Mouse (Mus musculus): ENCODE results near the gene Cd70. TPM values are rescaled to one million over a fixed set of nuclear protein-coding genes. Genes with fewer than 3 reads are reported as not detected.

Gene Cd70
- polyA plus RNA-seq, 1 experiment from 2014 or later, result 0.11 TPM

GRCm38 (mm10) chr17:57118524-57119349 lies 30.8 kb downstream of the Cd70 start:
- Histone ChIP-seq H3K9ac (ENCODE audit: low read length) (no peak overlapping the region), H3K9me3 (ENCODE audit: control insufficient read depth, low read length) (no peaks in the 10 kb centered on the region), H3K27me3 (ENCODE audit: control insufficient read depth, insufficient read depth, low read length) (no peaks in the 10 kb centered on the region), H3K36me3 (ENCODE audit: control insufficient read depth, insufficient read depth, low read length) (no peaks in the 10 kb centered on the region), H3K4me3 (ENCODE audit: low read depth, low read length) (no peak overlapping the region), H3K4me1 (replicated peaks; ENCODE audit: control insufficient read depth, insufficient read depth) (no peaks in the 10 kb centered on the region), H3K4me2 (replicated peaks; ENCODE audit: low read depth) (no peak overlapping the region), H3K27ac (replicated peaks) (no peak overlapping the region)
- ATAC-seq (ENCODE audit: low FRiP score, low TSS enrichment) (peak; percentile 70; the same call in 1 of the 2 replicates), DNase-seq (ENCODE audit: low spot score) (peak; percentile 53)
- under 1% methylated on average over 11 of the region's 11 CpGs for WGBS
- TF ChIP-seq CTCF (IDR thresholded peaks at IDR 0.05; ENCODE audit: low read depth), result no peak
- TF ChIP-seq EP300 (optimal IDR thresholded peaks at IDR 0.05), result no peak

GRCm38 (mm10) chr17:57116801-57117200 lies 32.8 kb downstream of the Cd70 start:
- 64% methylated on average over 2 of the region's 2 CpGs for WGBS
- ATAC-seq (ENCODE audit: low FRiP score, low TSS enrichment), result no peak
- TF ChIP-seq CTCF (IDR thresholded peaks at IDR 0.05; ENCODE audit: low read depth), result no peak
- no peak for TF ChIP-seq EP300 (optimal IDR thresholded peaks at IDR 0.05)
- no peak overlapping the region for H3K4me2 ChIP-seq (replicated peaks; ENCODE audit: low read depth)
- no peak overlapping the region for H3K9ac ChIP-seq (ENCODE audit: low read length)
- no peaks in the 10 kb centered on the region for H3K4me1 ChIP-seq (replicated peaks; ENCODE audit: control insufficient read depth, insufficient read depth)
- H3K9me3 ChIP-seq (ENCODE audit: control insufficient read depth, low read length), result no peaks in the 10 kb centered on the region
- H3K36me3 ChIP-seq (ENCODE audit: control insufficient read depth, insufficient read depth, low read length), result no peaks in the 10 kb centered on the region
- H3K4me3 ChIP-seq (ENCODE audit: low read depth, low read length), result no peak overlapping the region
- no peaks in the 10 kb centered on the region for H3K27me3 ChIP-seq (ENCODE audit: control insufficient read depth, insufficient read depth, low read length)
- no peak for DNase-seq (ENCODE audit: low spot score)
- no peak overlapping the region for H3K27ac ChIP-seq (replicated peaks)

GRCm38 (mm10) chr17:57112768-57113474 lies 36.7 kb downstream of the Cd70 start:
- Histone ChIP-seq H3K9ac (ENCODE audit: low read length) (no peak overlapping the region), H3K4me2 (replicated peaks; ENCODE audit: low read depth) (no peak overlapping the region), H3K4me3 (ENCODE audit: low read depth, low read length) (no peak overlapping the region), H3K36me3 (ENCODE audit: control insufficient read depth, insufficient read depth, low read length) (no peaks in the 10 kb centered on the region), H3K27me3 (ENCODE audit: control insufficient read depth, insufficient read depth, low read length) (no peaks in the 10 kb centered on the region), H3K9me3 (ENCODE audit: control insufficient read depth, low read length) (no peaks in the 10 kb centered on the region), H3K27ac (replicated peaks) (no peak overlapping the region), H3K4me1 (replicated peaks; ENCODE audit: control insufficient read depth, insufficient read depth) (no peaks in the 10 kb centered on the region)
- 0 out of 2 replicates have a peak, but pooled peaks have one; percentile 45 for ATAC-seq (ENCODE audit: low FRiP score, low TSS enrichment)
- no peak for DNase-seq (ENCODE audit: low spot score)
- TF ChIP-seq EP300 (optimal IDR thresholded peaks at IDR 0.05) (no peak), CTCF (IDR thresholded peaks at IDR 0.05; ENCODE audit: low read depth) (no peak)
- WGBS, result 72% methylated on average over 10 of the region's 10 CpGs

- no peak overlapping the region for H3K27ac ChIP-seq (replicated peaks)
- no peaks in the 10 kb centered on the region for H3K4me1 ChIP-seq (replicated peaks; ENCODE audit: control insufficient read depth, insufficient read depth)
- H3K9me3 ChIP-seq (ENCODE audit: control insufficient read depth, low read length), result no peaks in the 10 kb centered on the region
- no peaks in the 10 kb centered on the region for H3K27me3 ChIP-seq (ENCODE audit: control insufficient read depth, insufficient read depth, low read length)
- WGBS, result 78% methylated on average over 1 of the region's 1 CpGs
- no peak overlapping the region for H3K4me3 ChIP-seq (ENCODE audit: low read depth, low read length)
- no peak for ATAC-seq (ENCODE audit: low FRiP score, low TSS enrichment)
- no peak overlapping the region for H3K4me2 ChIP-seq (replicated peaks; ENCODE audit: low read depth)
- no peaks in the 10 kb centered on the region for H3K36me3 ChIP-seq (ENCODE audit: control insufficient read depth, insufficient read depth, low read length)
- TF ChIP-seq CTCF (IDR thresholded peaks at IDR 0.05; ENCODE audit: low read depth) (no peak), EP300 (optimal IDR thresholded peaks at IDR 0.05) (no peak)
- no peak overlapping the region for H3K9ac ChIP-seq (ENCODE audit: low read length)
- DNase-seq (ENCODE audit: low spot score), result no peak
These were observed 39.6 kb downstream of the Cd70 start for GRCm38 (mm10) chr17:57110005-57110404.

GRCm38 (mm10) chr17:57108666-57109171 lies 40.9 kb downstream of the Cd70 start:
- no peak overlapping the region for H3K4me2 ChIP-seq (replicated peaks; ENCODE audit: low read depth)
- H3K4me1 ChIP-seq (replicated peaks; ENCODE audit: control insufficient read depth, insufficient read depth), result no peaks in the 10 kb centered on the region
- H3K4me3 ChIP-seq (ENCODE audit: low read depth, low read length), result no peak overlapping the region
- no peak for DNase-seq (ENCODE audit: low spot score)
- TF ChIP-seq EP300 (optimal IDR thresholded peaks at IDR 0.05) (no peak), CTCF (IDR thresholded peaks at IDR 0.05; ENCODE audit: low read depth) (no peak)
- no peak for ATAC-seq (ENCODE audit: low FRiP score, low TSS enrichment)
- no peaks in the 10 kb centered on the region for H3K9me3 ChIP-seq (ENCODE audit: control insufficient read depth, low read length)
- no peaks in the 10 kb centered on the region for H3K36me3 ChIP-seq (ENCODE audit: control insufficient read depth, insufficient read depth, low read length)
- H3K27ac ChIP-seq (replicated peaks), result no peak overlapping the region
- no peaks in the 10 kb centered on the region for H3K27me3 ChIP-seq (ENCODE audit: control insufficient read depth, insufficient read depth, low read length)
- 34% methylated on average over 5 of the region's 5 CpGs for WGBS
- no peak overlapping the region for H3K9ac ChIP-seq (ENCODE audit: low read length)
